Mouse (Mus musculus) hindlimb bud, embryonic 11.5 days (tissue): Measurements from ENCODE around the gene Aldh3b2.

ENCODE experiments used
- DNase-seq: peaks from one replicate; pipeline ENCODE4 v3.0.0-alpha.2; 2012; ENCODE audit warnings: low read depth, low spot score; ENCODE audit errors: extremely low spot score

Gene Aldh3b2

DNA sequence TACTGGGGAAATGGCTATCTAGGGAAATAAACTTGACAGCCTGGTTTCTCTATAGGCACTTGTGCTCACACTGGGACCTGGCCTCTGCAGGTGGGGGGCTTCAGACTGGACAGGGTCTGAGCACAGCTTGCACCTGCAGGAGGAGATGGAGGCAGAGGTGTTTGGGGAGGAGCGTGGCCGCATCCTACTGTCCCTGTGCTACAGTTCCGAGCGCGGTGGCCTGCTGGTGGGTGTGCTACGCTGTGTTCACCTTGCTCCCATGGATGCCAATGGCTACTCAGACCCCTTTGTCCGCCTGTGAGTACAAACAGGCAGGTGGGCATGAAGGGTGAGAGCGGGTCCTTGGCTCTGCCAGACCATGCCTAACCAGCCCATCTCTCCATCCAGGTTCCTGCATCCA is 33.8 kb downstream of the Aldh3b2 start:
- DNase-seq = no peak

DNA sequence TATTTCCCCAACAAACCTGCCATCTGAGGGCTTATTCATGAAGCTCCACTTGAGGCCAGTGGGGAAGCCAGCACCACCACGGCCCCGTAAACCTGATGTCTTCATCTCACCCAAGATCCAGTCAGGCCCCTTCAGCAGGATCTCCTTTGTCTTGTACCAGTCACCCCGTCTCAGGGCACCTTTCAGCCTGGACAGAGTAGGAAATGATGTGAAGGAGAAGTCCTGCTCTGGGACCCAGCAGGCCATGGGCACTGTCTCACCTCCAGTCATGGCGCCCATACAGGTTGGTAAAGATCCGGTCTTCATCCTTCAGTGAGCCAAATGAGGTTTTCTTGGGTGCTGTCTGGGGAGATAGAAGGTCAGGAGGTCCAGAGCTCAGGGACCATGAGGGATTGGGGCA is 39.0 kb downstream of the Aldh3b2 start:
- no peak for DNase-seq

DNA sequence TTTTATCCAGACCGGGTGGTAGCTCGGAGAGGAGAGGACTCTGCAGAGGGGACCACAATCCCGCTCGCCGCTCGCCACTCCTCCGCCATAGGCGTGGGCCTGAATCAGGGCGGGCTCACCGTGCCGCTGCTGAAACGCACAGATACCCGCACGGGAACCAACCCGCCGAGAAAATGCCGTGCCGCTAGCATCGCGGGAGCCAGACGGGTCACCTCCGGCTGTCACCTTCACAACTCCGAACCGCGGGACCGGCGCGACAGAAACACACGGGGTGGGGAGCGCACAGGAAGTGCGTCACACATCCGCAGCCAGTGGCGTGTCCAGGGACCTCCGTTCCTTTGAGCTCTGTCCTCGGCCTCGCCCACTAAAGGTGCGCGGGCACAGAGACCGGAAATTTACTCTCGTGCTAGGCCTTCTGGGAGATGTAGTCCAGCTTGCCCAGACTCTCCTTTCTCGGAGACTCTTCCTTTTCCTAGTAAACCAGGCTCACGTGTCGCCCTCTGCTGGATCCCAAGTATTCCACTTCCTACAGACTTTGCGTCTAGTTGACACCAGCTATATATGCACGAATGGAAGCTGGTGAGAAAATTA is 40.4 kb downstream of the Aldh3b2 start, which contains the start of gene Ndufv1:
Ndufv1 (minus strand) TSS at position 375 of the 591 bp plus-strand sequence.
- peak; percentile 97 for DNase-seq

DNA sequence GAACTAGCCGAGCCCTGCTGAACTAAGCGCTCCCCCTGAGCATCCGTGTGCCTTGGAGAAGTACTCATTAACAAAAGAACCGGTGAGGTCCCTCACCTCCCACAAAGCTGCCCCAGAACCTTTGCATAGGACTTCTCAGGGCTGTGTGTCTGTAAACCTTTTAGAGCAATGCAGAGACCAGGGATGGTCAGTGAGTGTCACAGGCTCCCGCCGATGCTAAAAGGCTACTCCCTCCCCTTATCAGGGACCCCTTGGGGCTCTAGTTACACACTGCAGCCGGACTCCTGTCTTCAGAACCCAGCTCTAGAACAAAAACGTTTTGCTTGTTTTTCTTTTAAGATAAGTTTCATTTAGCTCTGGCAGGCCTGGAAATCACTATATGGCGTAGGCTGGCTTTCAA is 40.9 kb downstream of the Aldh3b2 start:
- DNase-seq = no peak

DNA sequence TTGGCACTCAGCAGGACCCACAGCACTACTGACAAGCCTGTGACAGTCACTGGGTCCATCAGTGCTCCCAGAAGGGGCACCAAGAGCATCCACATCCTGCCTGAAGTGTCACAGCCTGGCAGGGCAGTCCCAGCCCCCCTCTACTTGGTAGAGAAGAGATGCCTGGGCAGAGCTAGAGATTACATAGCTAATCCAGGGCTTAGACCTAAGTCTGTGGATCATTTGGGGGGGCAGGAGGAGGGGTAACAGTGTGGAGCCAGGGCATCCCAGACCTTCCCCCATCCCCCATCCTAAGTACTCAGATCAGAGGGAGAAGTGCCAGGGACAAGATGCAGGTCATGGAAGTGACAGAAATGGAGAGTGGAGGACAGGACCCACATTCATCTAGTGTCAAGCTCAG is 42.7 kb downstream of the Aldh3b2 start:
- no peak for DNase-seq

DNA sequence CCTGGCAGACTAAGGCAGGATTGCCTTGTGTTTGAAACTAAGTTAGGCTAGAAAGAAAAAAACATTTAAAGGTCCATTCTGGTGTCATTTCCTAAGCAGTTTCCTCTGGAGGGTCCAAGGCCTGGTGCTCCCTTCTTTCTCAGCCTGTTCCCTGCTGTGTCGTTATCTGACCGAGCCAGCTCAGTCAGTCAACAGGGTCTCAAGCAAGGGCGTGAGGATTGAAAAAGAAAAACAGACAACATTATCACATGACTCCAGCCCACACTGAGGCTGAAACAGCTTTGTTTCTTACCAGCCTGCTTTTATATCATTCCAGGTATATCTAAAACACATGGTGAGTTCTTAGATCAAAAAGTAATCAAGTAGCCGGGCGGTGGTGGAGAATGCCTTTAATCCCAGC is 43.5 kb downstream of the Aldh3b2 start:
- no peak for DNase-seq

DNA sequence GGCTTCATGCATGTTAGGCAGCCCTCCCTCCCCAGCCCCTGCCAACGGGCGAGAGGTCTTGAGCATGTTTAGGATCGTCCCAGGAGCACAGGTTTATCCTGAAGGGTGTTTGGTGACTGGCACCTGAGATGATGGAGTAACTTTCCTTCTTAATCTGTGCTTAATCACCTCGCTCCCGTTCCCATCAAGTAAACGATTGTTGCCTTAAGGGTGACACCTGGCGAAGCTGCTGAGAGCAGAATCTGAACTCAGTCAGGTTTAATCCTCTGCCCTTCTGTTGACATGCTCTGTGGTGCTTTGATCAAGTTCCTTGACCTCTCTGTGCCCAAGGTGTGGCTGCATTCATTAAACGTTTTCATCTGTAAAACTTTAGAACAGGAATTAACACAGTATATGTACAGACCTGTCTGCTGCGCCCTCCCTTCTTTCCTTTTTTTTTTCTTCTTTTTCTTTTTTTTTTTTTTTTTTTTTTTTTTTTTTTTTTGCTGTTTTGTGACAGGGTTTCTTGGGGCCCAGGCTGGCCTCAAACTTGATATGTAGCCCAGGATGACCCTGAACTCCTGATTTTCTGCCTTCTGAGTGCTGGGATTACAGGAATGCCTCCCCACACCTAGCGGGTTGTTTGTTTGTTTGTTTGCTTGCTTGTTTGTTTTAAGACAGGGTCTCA is 45.9 kb downstream of the Aldh3b2 start:
- no peak for DNase-seq

DNA sequence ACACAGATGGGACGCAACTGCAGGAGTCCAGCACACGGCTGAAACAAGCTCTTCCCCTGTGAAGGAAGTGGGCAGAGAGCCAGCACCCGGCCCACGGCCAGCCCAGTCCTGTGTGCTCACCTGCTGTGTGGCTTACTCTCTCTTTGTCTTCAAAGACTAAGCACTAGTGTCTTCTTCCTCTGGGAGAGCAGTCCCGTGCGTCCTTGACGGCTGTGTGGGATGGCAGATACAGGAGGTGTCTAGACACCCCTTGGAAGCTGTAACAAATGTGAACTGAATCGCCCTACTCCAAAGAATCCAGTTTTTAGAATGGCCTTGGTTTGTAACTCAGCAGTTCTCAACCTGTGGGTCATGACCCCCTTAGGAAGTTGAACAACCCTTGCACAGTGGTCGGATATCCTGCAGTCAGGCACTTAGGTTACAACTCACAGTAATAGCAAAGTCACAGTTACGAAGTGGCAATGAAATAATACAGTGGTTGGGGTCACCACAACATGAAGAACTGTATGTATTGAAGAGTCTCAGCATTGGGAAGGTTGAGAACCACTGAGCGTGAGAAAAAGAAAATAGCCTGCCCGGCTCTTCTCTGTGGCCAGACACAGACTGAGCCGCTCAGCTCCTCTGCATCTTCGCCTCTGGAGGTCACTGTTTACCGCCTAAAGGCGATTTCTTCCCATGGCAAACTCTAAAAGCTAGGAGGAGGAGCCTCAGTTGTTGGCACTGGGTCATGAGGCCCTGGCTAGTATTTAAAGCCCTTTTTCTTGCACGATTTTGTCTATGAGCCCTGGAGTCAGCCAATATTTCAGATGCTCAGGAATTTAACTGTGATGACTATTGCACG is 46.8 kb downstream of the Aldh3b2 start:
- no peak for DNase-seq

DNA sequence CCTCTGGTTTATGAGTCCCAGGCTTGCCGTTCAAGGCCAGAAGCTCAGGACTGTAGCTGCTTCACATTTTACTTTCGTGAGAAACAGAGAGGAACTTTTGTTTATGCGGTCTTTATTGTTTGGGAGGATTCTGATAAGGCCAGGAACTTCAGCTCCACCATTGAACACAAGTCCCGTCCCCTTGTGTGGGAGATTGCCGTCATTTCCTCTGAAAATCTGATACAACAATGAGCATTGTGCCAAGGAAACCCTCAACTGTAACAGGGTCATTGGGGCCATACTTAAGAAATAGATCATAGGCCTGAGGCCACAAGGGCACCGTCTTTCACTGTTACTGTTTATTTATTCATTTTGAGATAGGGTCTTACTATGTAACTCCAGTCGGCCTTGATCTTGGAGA is 51.1 kb downstream of the Aldh3b2 start:
- no peak for DNase-seq

DNA sequence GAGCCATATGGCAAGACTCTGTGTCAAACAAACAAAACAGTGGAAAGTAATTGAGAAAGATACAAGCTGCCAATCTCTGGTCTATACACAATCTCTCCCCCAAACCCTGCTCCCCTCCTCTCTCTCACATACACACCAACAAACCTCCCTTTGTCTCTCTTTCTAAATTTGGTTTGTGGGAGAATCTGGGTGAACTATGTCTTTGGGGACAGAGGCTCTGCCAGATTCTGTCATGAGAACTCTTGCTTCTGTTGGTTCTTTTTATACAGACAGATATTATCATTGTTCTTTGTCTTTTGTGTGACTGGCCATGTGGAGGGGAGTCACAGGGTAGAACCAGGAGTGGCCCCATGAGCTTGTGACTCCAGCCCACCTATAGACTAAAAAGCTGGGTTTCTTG is 55.4 kb downstream of the Aldh3b2 start:
- DNase-seq = no peak
